Mouse (Mus musculus): ENCODE data around the gene Olfr1420. TPM values are rescaled to one million over a fixed set of nuclear protein-coding genes. Genes with fewer than 3 reads are reported as not detected.

Olfr1420 gene
- polyA plus RNA-seq, 1 experiment from 2014 or later = 0.08 TPM

Small RNA genes lying within 50 kb of the gene (microRNA-seq; reads per million reads assigned to microRNA genes)
- gene Mir6994 = 4.0 reads per million, percentile 12 among the genes with 10 or more reads in this experiment

Other genes starting within 250 kb of the Olfr1420 start
- not detected in 2 replicates for gene Ms4a3, start 245.7 kb upstream of the Olfr1420 start, polyA plus RNA-seq (2015; fragmentation: Nextera tagmentation; extraction: Ambion mirVana)
- gene Oosp2, start 226.0 kb upstream of the Olfr1420 start, polyA plus RNA-seq (2015; fragmentation: Nextera tagmentation; extraction: Ambion mirVana) = not detected in 2 replicates
- gene Oosp1, start 195.4 kb upstream of the Olfr1420 start, polyA plus RNA-seq (2015; fragmentation: Nextera tagmentation; extraction: Ambion mirVana) = not detected in 2 replicates
- gene Oosp3, start 189.5 kb upstream of the Olfr1420 start, polyA plus RNA-seq (2015; fragmentation: Nextera tagmentation; extraction: Ambion mirVana) = not detected in 2 replicates
- gene Gif, start 139.0 kb upstream of the Olfr1420 start, polyA plus RNA-seq (2015; fragmentation: Nextera tagmentation; extraction: Ambion mirVana) = not detected in 2 replicates
- gene Mrpl16, start 116.2 kb upstream of the Olfr1420 start, polyA plus RNA-seq (2015; fragmentation: Nextera tagmentation; extraction: Ambion mirVana) = 66.7 and 69.8 TPM in 2 replicates
- 42.5 and 46.1 TPM in 2 replicates for gene Stx3, start 67.2 kb upstream of the Olfr1420 start, polyA plus RNA-seq (2015; fragmentation: Nextera tagmentation; extraction: Ambion mirVana)
- 0.14 TPM in 1 of 2 replicates, not detected in the other for gene Olfr1417, start 47.3 kb upstream of the Olfr1420 start, polyA plus RNA-seq (2015; fragmentation: Nextera tagmentation; extraction: Ambion mirVana)
- not detected in 2 replicates for gene Olfr1418, start 25.5 kb upstream of the Olfr1420 start, polyA plus RNA-seq (2015; fragmentation: Nextera tagmentation; extraction: Ambion mirVana)
- gene Olfr1419, start 11.5 kb upstream of the Olfr1420 start, polyA plus RNA-seq (2015; fragmentation: Nextera tagmentation; extraction: Ambion mirVana) = not detected in 2 replicates
- gene Patl1, start 25.8 kb downstream of the Olfr1420 start, polyA plus RNA-seq (2015; fragmentation: Nextera tagmentation; extraction: Ambion mirVana) = 11.4 and 13.0 TPM in 2 replicates
- gene Osbp, start 79.4 kb downstream of the Olfr1420 start, polyA plus RNA-seq (2015; fragmentation: Nextera tagmentation; extraction: Ambion mirVana) = 6.1 and 6.2 TPM in 2 replicates
- gene Olfr1423, start 154.8 kb downstream of the Olfr1420 start, polyA plus RNA-seq (2015; fragmentation: Nextera tagmentation; extraction: Ambion mirVana) = not detected in 2 replicates
- not detected in 2 replicates for gene Olfr1424, start 176.1 kb downstream of the Olfr1420 start, polyA plus RNA-seq (2015; fragmentation: Nextera tagmentation; extraction: Ambion mirVana)
- not detected in 2 replicates for gene Olfr1425, start 191.2 kb downstream of the Olfr1420 start, polyA plus RNA-seq (2015; fragmentation: Nextera tagmentation; extraction: Ambion mirVana)
- gene Olfr1426, start 205.4 kb downstream of the Olfr1420 start, polyA plus RNA-seq (2015; fragmentation: Nextera tagmentation; extraction: Ambion mirVana) = not detected in 2 replicates
- not detected in 2 replicates for gene Olfr1427, start 216.8 kb downstream of the Olfr1420 start, polyA plus RNA-seq (2015; fragmentation: Nextera tagmentation; extraction: Ambion mirVana)
- gene Olfr1428, start 229.3 kb downstream of the Olfr1420 start, polyA plus RNA-seq (2015; fragmentation: Nextera tagmentation; extraction: Ambion mirVana) = not detected in 2 replicates
- not detected in 2 replicates for gene Olfr76, start 236.6 kb downstream of the Olfr1420 start, polyA plus RNA-seq (2015; fragmentation: Nextera tagmentation; extraction: Ambion mirVana)